Mouse (Mus musculus) lung, embryonic 15.5 days (tissue): ENCODE measurements around the gene Tmigd1. TPM values are rescaled to one million over a fixed set of nuclear protein-coding genes. Genes with fewer than 3 reads are reported as not detected.

ENCODE experiments used
- ATAC-seq: fragments of 200-750 bp; cut with Nextera tagmentation; 2 replicates; pipeline ENCODE4 v1.8.0; 2017; ENCODE audit warnings: moderate number of reproducible peaks, borderline replicate concordance; ENCODE audit not compliant: low FRiP score, low TSS enrichment; ENCODE audit errors: extremely low read depth
- H3K27ac ChIP-seq: fragments of 300-500 bp; sonication (generic); 2 replicates; pipeline ENCODE4 v1.5.1; 2015; ENCODE audit warnings: moderate library complexity, mild to moderate bottlenecking, inconsistent platforms
- H3K27me3 ChIP-seq: fragments of 300-500 bp; sonication (generic); 2 replicates; pipeline ENCODE4 v1.6.1; 2015; ENCODE audit warnings: inconsistent platforms
- H3K36me3 ChIP-seq: fragments of 300-500 bp; sonication (generic); 2 replicates; pipeline ENCODE4 v1.6.1; 2015; ENCODE audit warnings: inconsistent platforms
- H3K4me1 ChIP-seq: fragments of 300-500 bp; sonication (generic); 2 replicates; pipeline ENCODE4 v1.6.1; 2015; ENCODE audit warnings: inconsistent platforms
- H3K4me2 ChIP-seq: fragments of 300-500 bp; sonication (generic); 2 replicates; pipeline ENCODE4 v1.6.1; 2015; ENCODE audit warnings: inconsistent platforms, mild to moderate bottlenecking, moderate library complexity
- H3K4me3 ChIP-seq: fragments of 300-500 bp; sonication (generic); 2 replicates; pipeline ENCODE4 v1.5.1; 2015; ENCODE audit warnings: mild to moderate bottlenecking, inconsistent platforms
- H3K9ac ChIP-seq: fragments of 300-500 bp; sonication (generic); 2 replicates; pipeline ENCODE4 v1.6.1; 2015; ENCODE audit warnings: inconsistent platforms
- H3K9me3 ChIP-seq: fragments of 300-500 bp; sonication (generic); 2 replicates; pipeline ENCODE4 v1.6.1; 2016; ENCODE audit warnings: inconsistent platforms
- WGBS: fragments of 180-500 bp; shearing (Covaris S2); methylation state at CpG from one replicate; pipeline ENCODE4 v1.1.7; 2015; 5-methylcytosine and 5-hydroxymethylcytosine counted together
- polyA plus RNA-seq: library from polyadenylated mRNA; unstranded; fragments of >200 nt; fragmentation: Nextera tagmentation; extraction: Ambion mirVana; gene quantifications from 2 replicates; pipeline ENCODE4 v1.2.1, GENCODE M21; 2015

The Tmigd1 gene
- polyA plus RNA-seq, 1 experiment from 2014 or later, result 0.14 TPM

DNA sequence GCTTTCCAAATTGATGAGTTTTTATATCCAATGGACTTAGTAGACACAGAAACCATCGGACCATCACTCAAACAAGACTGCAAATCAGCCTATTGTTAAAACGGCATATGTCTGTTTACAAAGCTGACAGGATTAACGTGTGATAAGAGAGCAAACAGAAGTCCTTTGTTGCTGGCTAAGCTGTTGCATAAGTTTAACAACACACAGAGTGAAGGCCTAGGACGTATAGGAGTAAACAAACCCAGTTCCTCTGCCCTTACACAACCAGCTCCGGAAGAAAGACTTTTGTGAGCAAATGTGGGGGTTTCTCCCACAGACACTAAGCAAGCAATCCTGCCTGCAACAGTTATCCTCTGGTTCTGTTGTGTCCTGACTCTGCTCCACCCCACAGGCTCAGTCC lies 17.5 kb upstream of the Tmigd1 start:
- ATAC-seq, result peak; percentile 92
- no peaks in the 10 kb centered on the region for H3K9me3 ChIP-seq
- H3K4me3 ChIP-seq, result no peak overlapping the region
- H3K36me3 ChIP-seq, result no peaks in the 10 kb centered on the region
- H3K27me3 ChIP-seq, result no peaks in the 10 kb centered on the region
- H3K9ac ChIP-seq, result no peak overlapping the region
- H3K4me2 ChIP-seq, result no peak overlapping the region
- peaks cover 11% of the 10 kb centered on the region; the same call in 1 of the 2 replicates for H3K4me1 ChIP-seq
- H3K27ac ChIP-seq, result peak overlapping the region; percentile 80
- 8% methylated on average over 5 of the region's 5 CpGs for WGBS

DNA sequence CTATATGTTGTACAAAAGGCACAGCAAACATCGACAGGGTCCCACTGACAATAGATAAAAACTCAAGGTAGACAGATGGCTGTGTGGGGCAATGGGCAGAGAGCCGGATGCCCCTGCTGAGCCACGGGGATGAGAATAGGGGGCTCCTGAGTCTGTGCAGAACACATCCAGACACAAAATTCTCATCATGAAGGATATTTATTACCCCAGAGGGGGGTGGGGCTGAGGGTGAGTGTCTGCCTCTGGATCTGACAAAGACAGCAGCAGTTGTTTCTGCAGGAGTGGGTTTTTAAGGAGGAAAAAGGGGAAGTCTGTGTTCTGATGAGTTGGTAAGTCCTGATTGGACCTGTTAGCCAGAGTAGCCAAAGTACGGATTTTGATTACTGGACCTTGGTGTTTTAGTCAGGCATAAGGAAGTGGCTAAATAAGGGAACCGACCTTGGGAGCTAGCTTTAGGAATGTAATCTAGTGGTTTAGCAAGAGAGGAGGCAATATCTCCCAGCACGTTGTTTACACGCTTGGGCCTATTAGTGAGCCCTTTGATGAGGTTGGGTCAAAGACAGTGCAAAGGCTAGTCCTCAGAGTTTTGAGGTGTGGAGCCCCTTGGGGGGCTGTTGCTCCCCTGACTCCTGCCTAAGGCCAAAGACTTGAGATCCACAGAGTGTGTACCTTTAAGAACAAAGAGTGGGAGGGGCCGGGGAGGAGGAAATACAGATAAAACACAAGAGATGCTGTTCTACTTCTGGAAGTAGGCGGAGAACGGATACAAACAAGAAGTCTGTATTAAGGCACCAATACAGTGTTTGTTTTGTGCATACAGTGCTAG lies 12.4 kb upstream of the Tmigd1 start:
- 26% methylated on average over 10 of the region's 10 CpGs for WGBS
- peak; percentile 23; the same call in 1 of the 2 replicates for ATAC-seq

DNA sequence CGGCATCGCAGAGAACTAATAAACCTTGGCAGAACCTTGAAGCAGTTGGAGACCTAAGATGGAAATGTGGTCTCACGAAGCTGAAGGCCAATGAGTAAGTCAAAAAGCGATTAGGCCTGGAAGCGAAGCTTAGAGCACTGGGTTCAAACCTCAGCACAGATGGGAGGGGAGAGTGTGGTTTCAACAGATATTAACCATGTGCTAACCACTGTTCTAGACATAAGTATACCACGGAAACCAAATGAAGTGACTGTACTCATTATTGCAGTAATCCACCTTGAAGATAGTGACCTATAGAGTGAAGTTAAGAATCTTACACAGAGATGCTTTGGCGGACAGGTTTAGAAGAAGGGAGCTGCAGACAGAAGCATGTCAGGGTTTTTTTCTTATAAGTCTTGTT lies 10.8 kb upstream of the Tmigd1 start:
- no peak overlapping the region for H3K4me3 ChIP-seq
- H3K9me3 ChIP-seq, result no peaks in the 10 kb centered on the region
- peaks cover 36% of the 10 kb centered on the region for H3K4me1 ChIP-seq
- no peak overlapping the region for H3K27ac ChIP-seq
- 87% methylated on average over 7 of the region's 7 CpGs for WGBS
- H3K9ac ChIP-seq, result no peak overlapping the region
- no peaks in the 10 kb centered on the region for H3K36me3 ChIP-seq
- no peak for ATAC-seq
- H3K27me3 ChIP-seq, result no peaks in the 10 kb centered on the region
- H3K4me2 ChIP-seq, result no peak overlapping the region

More for the DNA sequence above, 12.4 kb upstream of the Tmigd1 start:
- H3K27ac ChIP-seq, result peak overlapping the region; percentile 73
- H3K27me3 ChIP-seq, result no peaks in the 10 kb centered on the region
- no peaks in the 10 kb centered on the region for H3K9me3 ChIP-seq
- peaks cover 37% of the 10 kb centered on the region for H3K4me1 ChIP-seq
- H3K36me3 ChIP-seq, result no peaks in the 10 kb centered on the region
- no peak overlapping the region for H3K4me3 ChIP-seq
- H3K9ac ChIP-seq, result no peak overlapping the region
- H3K4me2 ChIP-seq, result no peak overlapping the region

DNA sequence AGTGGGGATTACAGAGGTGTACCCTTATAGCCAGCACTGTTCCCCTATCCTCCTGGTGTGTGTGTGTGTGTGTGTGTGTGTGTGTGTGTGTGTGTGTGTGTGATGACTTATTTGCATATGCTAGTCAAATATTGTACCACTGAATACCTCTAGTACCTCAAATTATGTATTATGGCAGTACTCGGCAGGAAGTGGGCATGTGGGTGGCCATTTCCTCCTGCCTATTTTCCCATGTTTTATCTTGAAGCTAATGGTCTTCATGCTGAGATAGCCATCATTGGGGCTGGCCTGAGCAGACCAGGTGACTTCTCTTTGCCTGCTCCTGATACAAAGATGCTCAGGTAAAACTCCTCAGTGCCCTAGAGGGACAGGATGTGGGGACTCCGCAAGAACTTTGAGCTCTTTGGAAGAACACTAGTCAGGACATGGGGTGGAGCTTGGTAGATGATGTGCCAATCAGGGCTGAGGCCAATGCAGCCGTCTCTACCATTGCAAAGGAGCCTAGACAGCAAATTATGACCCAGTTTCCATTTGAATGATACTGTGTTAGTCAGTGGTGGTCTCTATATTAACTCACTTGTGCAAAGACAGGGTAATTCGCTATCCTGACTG lies 10.1 kb upstream of the Tmigd1 start:
- H3K9ac ChIP-seq, result no peak overlapping the region
- H3K9me3 ChIP-seq, result no peaks in the 10 kb centered on the region
- H3K27me3 ChIP-seq, result no peaks in the 10 kb centered on the region
- H3K27ac ChIP-seq, result no peak overlapping the region
- no peak overlapping the region for H3K4me3 ChIP-seq
- peaks cover 41% of the 10 kb centered on the region for H3K4me1 ChIP-seq
- no peak for ATAC-seq
- no peaks in the 10 kb centered on the region for H3K36me3 ChIP-seq
- no peak overlapping the region for H3K4me2 ChIP-seq
- 73% methylated on average over 4 of the region's 4 CpGs for WGBS

DNA sequence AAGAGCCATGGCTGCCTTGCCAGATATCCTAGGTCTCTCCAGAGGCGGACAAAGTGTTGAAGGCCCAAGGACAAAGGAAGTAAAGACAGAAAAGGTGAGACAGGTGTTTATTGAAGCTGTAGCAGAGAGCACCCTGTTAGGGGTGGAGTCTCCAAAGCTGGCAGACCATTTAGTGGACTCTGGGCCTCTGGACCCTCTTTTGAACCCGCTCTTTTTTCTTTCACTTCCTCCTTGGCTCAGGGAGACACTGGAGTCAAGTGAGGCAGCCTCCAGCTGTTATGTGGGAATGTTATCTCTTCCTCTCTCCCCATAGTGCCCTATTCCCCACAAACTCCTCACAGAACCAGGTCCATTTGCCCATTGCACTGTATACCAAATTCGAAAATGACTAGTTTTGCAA lies 9.0 kb upstream of the Tmigd1 start:
- WGBS, result 64% methylated on average over 3 of the region's 3 CpGs
- Histone ChIP-seq H3K4me2 (no peak overlapping the region), H3K9me3 (no peaks in the 10 kb centered on the region), H3K4me1 (peaks cover 51% of the 10 kb centered on the region), H3K4me3 (no peak overlapping the region), H3K36me3 (no peaks in the 10 kb centered on the region), H3K27me3 (no peaks in the 10 kb centered on the region), H3K27ac (peak overlapping the region; percentile 81), H3K9ac (no peak overlapping the region)
- no peak for ATAC-seq

DNA sequence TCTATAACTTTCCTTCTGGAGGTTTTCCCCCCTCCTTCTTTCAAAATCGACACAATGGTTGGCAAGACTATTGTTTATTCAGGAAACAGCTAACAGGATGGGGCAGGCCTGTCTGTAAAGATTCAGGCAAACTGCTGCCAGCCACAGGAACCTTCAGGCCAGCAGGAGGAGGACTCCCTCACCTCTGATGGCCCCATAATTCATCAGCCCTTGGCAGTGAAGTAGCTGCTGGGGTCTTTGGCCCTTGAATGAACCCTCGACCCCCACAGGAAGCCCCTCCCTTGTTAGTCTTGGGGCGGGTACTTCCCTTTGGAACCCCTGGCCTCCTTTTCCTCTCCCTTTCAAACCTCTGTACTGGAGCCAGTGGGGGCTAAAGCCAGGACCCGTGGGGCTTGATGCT lies 8.4 kb upstream of the Tmigd1 start:
- Histone ChIP-seq H3K9ac (no peak overlapping the region), H3K4me3 (no peak overlapping the region), H3K9me3 (no peaks in the 10 kb centered on the region), H3K36me3 (no peaks in the 10 kb centered on the region), H3K4me1 (peaks cover 57% of the 10 kb centered on the region), H3K4me2 (peak overlapping the region; percentile 31), H3K27ac (peak overlapping the region; percentile 81), H3K27me3 (no peaks in the 10 kb centered on the region)
- WGBS, result 7% methylated on average over 4 of the region's 4 CpGs
- peak; percentile 53 for ATAC-seq

DNA sequence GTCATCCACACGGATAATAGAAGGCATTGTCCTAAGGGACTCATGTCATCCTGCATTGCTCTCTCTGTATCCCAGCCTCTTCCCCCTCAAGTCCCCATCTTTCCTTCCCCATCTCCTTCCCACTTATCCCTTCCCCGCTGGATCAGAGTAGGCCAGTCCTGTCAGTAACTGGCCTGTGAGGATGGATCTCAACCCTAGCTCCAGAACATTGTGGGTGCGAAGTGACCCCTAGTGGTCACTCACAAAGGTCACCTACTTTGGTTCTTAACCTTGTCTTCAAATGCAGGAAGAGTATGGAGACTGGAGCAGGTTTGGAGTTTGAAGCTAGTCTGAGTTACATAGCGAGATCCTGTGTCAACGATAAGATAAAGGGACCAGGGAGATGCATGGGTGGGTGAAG lies 7.7 kb upstream of the Tmigd1 start:
- ATAC-seq, result peak; percentile 37
- Histone ChIP-seq H3K9ac (no peak overlapping the region), H3K4me2 (peak overlapping the region; percentile 31)

DNA sequence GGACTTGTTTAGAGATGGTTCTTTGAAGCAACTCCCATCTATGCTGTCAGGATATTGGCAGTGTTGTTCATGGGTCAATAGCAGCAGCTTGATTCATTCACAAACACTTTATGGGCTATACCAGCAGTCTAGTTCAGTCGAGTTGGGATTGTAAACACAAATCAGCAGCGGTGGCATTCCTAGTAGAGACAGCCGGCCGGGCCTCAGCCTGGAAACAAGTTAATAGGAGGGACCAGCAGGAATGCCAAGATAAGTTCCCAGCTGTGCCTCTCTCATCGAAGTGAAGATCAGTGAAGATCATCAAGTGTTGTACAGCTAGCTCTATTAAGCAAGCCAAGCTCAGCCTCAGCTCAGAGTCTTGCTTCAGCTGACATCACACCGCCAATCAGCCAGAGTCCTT lies 5.6 kb upstream of the Tmigd1 start:
- Histone ChIP-seq H3K4me1 (peaks cover 60% of the 10 kb centered on the region), H3K27ac (peak overlapping the region; percentile 77), H3K4me2 (peak overlapping the region; percentile 15; the same call in 1 of the 2 replicates), H3K9me3 (no peaks in the 10 kb centered on the region), H3K4me3 (no peak overlapping the region), H3K27me3 (no peaks in the 10 kb centered on the region), H3K9ac (no peak overlapping the region), H3K36me3 (no peaks in the 10 kb centered on the region)
- WGBS, result 19% methylated on average over 6 of the region's 6 CpGs
- peak; percentile 82 for ATAC-seq

More for the DNA sequence above, 7.7 kb upstream of the Tmigd1 start:
- Histone ChIP-seq H3K27me3 (no peaks in the 10 kb centered on the region), H3K9me3 (no peaks in the 10 kb centered on the region), H3K27ac (peak overlapping the region; percentile 81), H3K4me3 (no peak overlapping the region), H3K36me3 (no peaks in the 10 kb centered on the region), H3K4me1 (peaks cover 60% of the 10 kb centered on the region)
- WGBS, result 25% methylated on average over 5 of the region's 5 CpGs

DNA sequence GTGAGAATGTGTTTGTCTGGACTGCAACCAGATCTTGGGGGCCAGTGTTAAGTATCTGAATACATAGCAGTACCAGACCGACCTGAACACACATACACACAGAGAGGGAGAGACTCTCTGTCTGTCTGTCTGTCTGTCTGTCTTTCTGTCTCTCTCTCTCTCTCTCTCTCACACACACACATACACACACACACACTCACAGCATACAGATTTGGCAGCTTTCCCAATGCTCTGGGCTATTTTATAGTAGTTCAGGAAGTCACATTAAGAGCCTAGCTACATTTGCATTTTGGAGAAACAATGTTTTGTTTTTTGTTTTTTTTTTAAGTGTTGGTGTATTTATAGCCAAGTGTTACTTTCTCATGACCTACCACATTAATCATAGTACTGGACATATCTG lies 4.8 kb upstream of the Tmigd1 start:
- Histone ChIP-seq H3K36me3 (no peaks in the 10 kb centered on the region), H3K27ac (peak overlapping the region; percentile 77), H3K4me1 (peaks cover 60% of the 10 kb centered on the region), H3K27me3 (no peaks in the 10 kb centered on the region), H3K4me3 (no peak overlapping the region), H3K9me3 (no peaks in the 10 kb centered on the region), H3K4me2 (peak overlapping the region; percentile 15; the same call in 1 of the 2 replicates), H3K9ac (no peak overlapping the region)
- WGBS, result 22% methylated on average over 1 of the region's 1 CpGs
- no peak for ATAC-seq

DNA sequence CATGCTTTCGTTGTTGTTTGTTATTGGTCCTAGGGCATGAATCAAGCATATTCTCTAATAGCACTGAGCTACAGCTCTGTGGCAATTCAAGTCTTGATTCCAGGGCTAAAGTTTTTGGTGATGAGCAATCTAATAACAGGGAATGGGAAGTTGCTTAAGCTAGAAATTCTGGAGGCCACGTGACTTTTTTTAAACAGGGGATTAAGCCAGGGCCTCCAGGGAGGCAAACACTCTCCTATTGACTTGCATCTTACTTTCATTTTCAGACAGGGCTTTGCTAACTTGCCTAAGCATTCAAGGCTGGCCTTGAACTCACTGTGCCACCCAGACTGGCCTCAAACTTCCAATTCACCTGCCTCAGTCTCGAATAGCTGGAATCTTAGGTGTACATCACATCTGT lies 4.1 kb upstream of the Tmigd1 start:
- Histone ChIP-seq H3K9ac (no peak overlapping the region), H3K27ac (peak overlapping the region; percentile 77), H3K4me3 (no peak overlapping the region), H3K4me2 (no peak overlapping the region), H3K9me3 (no peaks in the 10 kb centered on the region), H3K4me1 (peaks cover 54% of the 10 kb centered on the region), H3K27me3 (no peaks in the 10 kb centered on the region), H3K36me3 (no peaks in the 10 kb centered on the region)
- 41% methylated on average over 3 of the region's 3 CpGs for WGBS
- no peak for ATAC-seq

DNA sequence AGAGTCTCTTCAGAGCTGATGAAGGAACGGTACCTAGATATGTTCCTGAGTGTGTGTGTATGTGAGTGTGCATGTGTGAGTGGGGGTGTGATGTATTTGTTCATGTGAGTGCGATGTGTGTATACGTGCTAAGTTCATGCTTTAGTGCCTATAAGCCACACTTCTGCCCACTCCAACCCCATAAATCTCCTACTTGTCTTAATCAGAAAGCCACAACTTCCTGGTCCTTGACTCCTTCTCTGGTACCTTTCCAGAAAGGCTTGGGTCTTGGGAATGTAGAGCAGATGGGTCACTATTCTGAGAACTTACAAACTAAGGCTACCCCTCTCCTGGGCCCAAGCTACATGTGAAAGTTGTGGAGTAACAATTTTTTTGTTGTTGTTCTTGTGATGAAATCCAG lies 3.2 kb upstream of the Tmigd1 start:
- Histone ChIP-seq H3K27me3 (no peaks in the 10 kb centered on the region), H3K36me3 (no peaks in the 10 kb centered on the region), H3K9me3 (no peaks in the 10 kb centered on the region), H3K9ac (no peak overlapping the region), H3K4me2 (no peak overlapping the region), H3K4me1 (peaks cover 45% of the 10 kb centered on the region), H3K27ac (peak overlapping the region; percentile 77; the same call in 1 of the 2 replicates), H3K4me3 (no peak overlapping the region)
- WGBS, result 83% methylated on average over 3 of the region's 3 CpGs
- ATAC-seq, result no peak
